Mouse (Mus musculus) cerebellum, postnatal 36 days (tissue): ENCODE measurements around the gene Adcy2.

Experiments
- DNase-seq, 2 experiments: peaks; one replicate each; pipeline ENCODE4 v3.0.0; 2021 to 2022; ENCODE audit warnings: mixed read lengths in 2 of 2

Gene Adcy2

DNA sequence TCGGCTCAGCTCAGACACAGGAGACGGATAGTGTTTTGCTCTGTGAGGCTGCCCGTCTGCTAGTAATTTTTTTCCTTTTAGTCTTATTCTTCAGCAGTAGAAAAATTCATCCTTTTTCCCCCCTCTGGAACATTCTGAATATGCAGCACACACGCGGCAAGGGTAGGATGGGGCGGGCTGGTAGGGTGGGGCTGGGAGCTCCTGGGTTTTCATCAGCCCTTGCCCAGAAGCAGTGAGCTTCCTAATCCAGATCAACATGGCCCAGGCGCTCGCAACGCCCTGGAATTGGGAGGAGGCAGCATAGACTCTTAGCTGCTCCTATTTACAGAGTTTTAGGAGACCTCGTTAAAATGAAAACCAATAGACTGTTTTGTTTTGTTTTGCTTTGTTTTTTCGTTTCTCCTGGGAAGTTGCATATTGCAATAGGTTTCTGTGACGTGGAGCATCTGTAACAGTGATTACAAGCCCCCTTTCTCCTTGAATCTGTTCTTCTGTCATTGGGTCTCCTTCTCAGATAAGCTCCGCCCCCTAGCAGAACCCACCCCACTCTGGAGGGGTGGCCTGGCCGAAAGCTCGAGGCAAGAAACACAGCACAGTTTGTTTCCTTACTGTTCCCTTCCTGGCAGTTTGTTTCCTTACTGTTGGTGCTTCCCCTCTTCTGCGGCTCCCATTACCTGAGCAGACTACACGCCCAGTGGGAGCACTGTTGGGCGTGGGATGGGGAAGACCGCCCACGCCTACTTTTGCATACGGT lies 391.5 kb downstream of the Adcy2 start:
- no peak for DNase-seq

DNA sequence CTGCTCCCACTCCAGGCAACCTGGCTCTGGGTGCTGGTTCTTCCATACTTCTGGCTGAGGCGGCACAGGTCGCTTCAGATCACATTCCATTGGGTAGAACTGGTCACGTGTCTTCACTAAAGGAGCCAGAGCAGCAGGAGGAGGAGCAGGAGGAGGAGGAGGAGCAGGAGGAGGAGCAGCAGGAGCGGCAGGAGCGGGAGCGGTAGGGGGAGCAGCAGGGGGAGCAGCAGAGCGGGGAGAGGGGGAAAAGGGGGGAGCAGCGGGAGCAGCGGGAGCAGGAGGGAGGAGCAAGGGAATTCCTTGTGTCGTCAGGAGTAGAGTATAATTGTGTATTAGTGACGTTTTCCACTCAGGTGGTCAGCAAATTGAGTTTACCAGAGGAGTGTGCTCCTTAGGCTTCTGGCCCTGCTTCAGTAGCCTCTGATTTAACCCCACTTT lies 393.6 kb downstream of the Adcy2 start:
- DNase-seq, result peak; percentile 20

DNA sequence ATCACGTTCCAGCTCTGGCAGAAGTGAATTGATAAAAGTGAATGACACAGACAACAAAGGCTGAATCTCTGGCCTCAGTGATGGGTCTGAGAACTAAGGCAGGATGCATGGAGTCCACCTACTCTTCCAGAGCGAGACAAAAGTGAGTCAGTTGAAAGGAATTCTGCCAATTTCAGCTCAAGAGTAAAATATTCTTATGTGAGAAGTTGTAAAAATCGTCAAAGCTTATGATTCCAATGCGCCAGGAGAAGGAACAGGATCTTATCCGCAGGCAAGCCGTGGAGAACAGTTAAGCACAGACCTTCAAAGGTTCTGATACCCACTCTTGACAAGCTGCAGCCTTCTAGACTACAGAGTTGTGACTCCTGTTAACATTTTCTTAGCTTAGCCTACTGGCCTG lies 396.3 kb downstream of the Adcy2 start:
- no peak for DNase-seq

DNA sequence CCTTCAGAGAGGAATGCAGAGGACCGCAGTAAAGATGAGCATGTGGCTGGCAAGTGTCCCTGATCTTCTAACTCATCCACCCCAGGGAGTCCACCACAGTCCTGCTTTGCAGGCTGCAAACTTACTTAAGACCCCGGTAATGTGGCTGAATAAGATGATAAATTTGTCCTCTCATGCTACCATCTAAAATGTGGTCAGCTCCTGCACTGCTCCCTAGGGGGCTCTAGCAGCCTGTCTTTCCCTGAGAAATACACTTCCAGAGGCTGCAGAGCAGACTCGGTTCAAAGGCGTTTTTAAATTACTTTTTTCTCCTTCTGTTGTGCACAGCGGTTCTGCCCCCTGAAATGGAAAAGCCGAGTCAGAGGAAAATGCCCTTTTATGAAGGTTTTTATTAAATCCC lies 398.2 kb downstream of the Adcy2 start:
- no peak for DNase-seq

DNA sequence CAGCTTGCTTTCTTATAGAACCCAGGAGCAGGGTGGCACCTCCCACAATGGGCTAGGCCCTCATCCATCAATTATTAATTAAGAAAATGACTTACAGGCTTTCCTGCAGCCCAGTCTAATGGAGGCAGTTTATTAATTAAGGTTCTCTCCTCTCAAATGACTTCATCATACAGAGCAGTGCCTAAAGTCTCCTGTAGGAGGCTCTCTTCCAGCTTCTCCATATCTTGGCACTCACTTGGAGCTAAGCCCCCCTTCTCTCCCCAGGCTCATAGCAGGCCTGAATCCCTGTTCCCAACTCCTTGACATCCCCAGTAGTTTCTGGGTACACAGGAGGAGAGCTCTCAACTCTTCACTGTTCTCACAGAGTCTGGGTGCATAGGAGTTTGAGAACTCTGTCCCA lies 400.4 kb downstream of the Adcy2 start:
- no peak for DNase-seq

DNA sequence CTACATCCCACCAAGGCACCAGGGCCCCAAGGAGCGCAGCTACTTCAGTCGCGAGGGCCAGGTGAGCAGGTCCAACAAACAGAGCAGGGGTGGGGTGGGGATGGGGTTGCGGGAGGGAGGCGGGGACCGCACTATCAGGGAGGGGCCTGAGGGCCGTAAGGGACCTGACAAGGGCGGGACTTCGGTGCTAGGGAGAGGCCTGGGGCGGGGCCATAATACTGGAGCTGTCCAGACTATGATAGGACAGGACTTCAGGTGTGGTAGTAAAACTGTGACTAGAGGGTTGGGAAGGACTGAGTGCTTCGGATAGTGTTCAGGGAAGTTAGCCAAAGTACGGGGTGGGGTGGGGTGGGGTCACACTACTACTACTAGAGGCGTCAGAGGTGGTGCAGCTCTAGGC lies 401.7 kb downstream of the Adcy2 start:
- DNase-seq, result no peak

DNA sequence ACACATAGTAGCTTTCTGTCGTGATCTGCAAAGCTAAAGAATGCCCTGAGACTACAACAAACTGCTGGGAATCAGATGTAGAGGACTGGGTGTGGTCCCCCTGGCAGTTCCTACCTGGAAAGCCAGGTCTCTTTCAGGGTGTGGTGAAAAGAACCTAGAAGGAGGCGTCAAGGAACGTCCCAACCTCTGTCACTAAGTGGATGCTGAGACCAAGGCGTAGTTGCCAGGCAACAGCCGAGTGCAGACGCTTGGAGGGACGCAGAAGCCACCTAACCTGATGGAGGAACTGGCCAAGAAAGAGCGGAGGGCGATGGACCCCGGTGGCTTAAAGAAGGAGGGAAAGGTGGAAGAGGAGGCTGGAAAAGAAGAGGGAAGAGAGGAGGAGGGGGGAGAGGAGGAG lies 402.1 kb downstream of the Adcy2 start, which contains the start of gene 1700001L19Rik:
TSS of gene 1700001L19Rik (plus strand) at position 223 of the 400 bp plus-strand sequence.
- no peak for DNase-seq

DNA sequence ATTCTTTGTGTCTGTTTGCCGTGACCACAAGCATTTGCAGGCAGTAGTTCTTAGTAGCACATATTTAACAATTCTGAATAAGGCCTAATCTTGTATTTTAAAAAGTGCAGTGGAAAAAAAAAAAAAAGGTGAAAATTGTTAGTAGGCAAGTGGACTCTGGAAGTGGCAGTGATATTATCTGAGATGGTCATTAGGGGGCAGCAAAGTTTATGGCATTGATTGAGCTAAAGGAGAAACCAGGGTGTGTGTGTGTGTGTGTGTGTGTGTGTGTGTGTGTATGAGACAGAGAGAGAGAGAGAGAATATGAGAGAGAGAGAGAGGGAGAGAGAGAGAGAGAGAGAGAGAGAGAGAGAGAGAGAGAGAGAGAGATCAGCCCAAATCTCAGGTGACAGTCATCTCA lies 405.5 kb downstream of the Adcy2 start:
- no peak for DNase-seq

DNA sequence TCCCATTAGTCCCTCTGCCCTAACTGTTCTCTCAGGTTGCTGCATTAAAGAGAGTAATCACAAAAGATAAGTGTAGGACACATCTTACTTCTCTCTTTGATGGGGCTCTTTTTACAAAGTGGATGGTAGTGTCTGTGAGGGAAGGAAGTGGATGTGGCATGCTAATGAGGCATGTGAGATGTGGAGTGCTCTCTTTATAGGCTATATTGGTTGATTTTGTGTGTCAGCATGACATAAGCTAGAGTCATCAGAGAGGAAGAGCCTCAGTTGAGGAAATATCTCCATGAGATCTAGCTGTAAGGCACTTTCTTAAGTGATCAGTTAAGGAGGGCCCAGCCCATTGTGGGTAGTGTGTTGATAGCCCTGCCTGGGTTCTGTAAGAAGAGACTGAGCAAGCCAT lies 411.0 kb downstream of the Adcy2 start:
- DNase-seq, result no peak

DNA sequence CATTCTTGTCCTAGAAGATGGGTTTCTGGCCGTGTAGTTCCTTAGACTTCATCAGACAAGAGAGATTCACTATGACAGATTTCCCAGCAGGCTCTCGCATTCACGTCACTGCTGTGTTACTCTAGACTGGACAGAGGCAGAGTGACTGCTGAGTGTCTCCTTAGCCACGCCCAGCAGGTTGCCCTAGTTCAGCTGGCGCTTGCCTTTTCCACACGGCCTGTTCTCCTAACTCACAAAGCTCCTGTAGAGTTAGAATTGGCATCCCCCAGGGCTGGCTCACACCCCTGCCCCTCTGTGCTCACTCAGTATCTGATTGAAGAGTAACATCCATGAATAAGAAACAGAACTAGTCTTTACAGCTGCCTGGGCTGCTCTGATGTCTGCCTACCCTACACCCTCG lies 413.9 kb downstream of the Adcy2 start:
- no peak for DNase-seq

DNA sequence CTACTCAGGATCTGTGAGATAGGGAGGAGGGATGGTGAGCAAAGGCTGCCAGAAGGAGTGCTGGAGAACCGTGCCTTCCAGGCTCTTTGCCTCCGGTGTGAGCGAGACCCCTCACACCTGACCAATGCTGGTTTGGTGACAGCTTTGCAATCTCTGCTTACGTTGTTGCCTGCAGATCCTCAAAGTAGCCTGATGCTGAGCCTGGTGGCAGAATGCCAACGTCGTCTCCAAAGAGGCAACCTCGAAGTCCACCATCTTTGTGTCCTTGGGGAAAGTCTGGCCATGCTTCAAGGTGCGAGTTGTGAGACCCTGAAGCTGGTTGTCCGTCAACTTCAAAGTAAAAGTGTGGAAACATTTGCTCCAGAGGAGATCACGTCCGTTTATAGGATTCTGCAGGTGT lies 415.4 kb downstream of the Adcy2 start:
- no peak for DNase-seq

DNA sequence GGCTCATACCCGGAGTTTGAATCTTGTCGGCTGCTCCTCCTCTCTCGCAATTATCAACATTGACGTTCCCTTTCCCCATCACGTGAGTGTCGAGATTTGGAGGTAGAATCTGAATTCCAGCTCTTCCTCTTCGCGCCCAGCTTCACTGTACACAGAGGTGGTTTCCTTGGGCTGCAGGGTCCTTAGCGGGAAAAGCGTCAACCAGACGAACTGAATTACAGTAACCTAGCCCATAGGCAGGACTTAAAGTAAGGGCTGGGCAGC lies 416.9 kb downstream of the Adcy2 start:
- no peak for DNase-seq

DNA sequence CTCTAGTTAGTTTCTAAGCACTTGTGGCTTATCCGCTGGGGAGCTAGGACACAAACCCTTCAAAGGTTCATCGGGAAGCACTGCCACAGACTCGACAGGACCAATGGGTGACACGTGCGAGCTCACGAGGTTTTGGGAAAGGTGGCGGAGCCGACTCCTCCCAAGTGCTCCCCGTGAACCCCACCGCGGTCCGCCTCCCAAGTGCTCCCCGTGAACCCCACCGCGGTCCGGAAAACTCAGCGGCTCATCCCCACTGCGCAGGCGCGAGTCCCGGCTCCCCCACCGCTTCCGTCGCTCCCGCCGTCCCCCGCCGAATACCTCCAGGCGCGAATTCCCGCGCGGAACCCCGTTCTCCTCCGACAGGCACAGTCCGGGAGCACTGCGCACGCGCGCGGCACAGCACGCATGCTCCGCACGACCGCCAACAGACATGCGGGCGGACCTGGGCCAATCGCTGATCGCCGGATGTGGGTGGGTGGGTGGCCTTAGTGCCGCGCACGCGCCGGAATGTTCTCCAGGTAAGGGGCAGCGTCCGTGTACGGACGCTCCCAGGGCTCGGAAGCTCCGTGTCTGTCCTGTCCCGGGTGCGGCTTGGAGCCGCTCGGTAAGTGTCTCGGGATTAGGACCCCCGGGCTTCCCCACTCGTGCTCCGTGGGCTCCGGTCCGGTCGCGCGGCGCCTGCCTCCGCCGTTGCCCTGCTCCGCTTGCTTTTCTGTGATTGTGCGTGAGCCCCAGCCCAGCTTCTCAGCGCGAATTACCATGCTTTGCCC lies 417.4 kb downstream of the Adcy2 start, which contains the start of the genes Mtrr and Fastkd3:
TSS of gene Mtrr (minus strand) at position 403 of the 770 bp plus-strand sequence.
TSS of gene Fastkd3 (plus strand) at position 488 of the 770 bp plus-strand sequence.
- peak; percentile 98 to 99 for DNase-seq

DNA sequence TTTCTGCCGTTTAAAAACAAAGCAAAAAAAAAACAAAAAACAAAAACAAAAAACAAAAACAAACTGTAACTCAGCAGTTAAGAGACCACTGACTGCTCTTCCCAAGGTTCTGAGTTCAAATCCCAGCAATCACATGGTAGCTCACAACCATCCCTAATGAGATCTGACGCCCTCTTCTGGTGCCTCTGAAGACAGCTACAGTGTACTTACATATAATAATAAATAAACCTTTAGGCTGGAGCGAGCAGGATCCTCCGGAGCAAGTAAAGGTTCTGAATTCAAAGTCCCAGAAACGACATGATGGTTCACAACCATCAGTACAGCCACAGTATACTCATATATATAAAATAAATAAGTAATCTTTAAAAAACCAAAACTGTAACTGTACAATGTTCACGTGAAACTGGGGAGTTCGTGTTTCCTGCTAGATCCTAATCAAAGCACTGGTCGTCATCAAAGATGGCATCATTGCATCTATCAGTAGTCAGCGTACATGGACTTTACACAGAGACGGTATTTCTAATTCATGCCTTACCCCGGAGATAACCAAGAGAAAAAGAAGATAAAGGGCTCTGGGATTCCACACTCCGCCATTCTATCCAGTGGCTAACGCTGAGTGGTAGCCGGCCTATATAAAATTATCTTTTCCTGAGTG lies 418.1 kb downstream of the Adcy2 start:
- no peak for DNase-seq

DNA sequence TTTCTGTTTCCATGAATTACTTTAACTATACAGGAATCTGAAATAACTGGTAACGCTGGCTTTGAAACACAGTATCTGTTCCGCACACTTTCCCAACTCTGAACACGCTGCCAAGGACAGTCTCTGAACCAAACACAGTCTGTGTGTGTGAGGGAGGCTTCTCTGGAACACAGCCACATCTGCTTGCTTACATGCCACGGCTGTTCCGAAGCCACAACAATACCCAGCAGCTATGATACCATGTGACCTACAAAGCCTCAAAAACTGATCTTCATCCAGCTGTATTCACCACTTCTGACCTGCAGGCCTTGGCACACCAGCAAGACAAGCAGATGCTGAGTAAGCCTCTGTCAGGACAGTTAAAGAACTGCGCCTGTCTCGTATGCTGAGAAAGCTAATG lies 421.4 kb downstream of the Adcy2 start:
- DNase-seq, result no peak

DNA sequence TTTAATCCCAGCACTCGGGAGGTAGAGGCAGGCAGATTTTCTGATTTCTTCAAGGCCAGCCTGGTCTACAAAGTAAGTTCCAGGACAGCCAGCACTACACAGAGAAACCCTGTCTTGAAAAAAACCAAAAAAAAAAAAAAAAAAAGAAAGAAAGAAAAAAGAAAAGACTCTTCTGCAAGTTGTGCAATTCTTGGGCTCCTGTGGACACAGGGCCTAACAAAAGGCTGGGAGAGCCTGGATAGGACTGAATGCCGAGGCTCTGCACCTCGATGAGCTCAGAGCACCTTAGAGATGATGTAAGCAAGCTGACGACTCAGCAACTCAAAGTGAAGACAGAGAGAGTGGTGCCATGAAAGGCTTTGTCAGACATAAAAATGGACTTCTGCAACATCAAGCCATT lies 424.9 kb downstream of the Adcy2 start:
- no peak for DNase-seq

DNA sequence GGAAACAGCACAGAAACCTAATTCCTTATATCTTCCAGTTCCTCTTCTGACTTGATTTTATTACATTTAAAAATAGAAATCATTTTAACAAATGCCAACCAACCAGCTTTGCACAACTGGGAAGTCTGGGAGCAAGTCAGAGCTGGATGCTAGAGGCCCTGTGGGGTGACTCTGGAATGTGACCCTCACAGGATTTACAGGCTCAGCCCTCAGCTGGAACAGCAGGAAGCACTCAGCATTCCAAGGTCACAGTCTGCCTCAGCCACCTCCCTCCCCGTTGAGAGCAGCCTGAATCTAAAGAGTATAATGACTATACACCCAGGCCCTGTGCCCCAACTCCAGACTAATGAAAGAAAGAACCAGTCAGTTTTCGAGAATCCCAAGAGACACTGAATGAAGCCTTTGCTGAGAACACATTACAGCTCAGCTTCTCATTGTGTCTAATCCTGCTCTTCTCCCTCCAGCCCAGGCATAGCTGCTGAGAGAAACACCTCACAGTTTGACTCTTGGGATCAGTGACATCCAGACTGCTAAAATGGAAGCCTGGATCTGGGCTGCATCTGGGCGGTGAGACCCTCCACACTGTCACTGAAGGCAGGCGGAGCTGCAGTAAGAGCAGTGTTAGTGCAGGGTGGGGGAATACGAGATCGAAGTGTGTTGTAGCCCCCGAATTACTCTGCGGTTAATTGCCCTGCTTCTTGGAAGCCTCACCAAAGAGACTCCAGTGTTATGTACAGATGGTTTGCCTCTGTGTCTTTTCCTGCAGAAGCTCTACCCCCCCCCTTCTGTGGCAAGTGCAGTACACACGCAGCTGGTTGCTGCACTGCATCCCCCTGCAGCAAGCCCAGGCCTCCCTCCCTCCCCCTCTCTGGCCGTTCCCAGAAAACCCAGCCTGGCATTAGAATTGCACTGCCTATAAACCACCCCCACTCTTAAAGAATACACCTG lies 426.1 kb downstream of the Adcy2 start:
- DNase-seq, result no peak

DNA sequence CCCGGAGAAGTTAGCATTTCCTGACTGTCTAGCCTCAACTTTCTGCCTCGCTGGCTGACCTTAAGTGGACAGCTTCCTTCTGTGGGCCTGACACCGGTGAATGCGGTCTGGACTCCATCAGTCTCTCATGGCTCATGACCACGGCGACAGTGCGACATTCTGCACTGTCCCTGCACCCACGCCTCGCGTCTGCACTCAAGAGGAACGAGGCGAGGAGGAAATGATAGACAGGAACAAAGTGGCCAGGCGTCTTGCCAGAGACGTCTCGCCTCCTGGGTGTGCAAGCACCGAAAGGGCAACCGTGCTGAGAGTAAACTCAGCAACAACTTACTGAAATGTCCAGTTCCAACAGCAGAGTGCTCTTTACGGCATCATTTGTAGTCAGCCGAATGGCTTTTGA lies 427.1 kb downstream of the Adcy2 start:
- DNase-seq, result no peak
